Mouse (Mus musculus) right cerebral cortex, postnatal 25 days (tissue): ENCODE measurements around the gene Tomm40.
"Not testable (repeated sequence)": the region's sequence is repeated elsewhere in the genome, so short reads cannot be mapped to it uniquely, and the experiment has no call there.

Experiments used
- DNase-seq: peaks from one replicate; pipeline ENCODE4 v3.0.0; 2022

Tomm40 gene

DNA sequence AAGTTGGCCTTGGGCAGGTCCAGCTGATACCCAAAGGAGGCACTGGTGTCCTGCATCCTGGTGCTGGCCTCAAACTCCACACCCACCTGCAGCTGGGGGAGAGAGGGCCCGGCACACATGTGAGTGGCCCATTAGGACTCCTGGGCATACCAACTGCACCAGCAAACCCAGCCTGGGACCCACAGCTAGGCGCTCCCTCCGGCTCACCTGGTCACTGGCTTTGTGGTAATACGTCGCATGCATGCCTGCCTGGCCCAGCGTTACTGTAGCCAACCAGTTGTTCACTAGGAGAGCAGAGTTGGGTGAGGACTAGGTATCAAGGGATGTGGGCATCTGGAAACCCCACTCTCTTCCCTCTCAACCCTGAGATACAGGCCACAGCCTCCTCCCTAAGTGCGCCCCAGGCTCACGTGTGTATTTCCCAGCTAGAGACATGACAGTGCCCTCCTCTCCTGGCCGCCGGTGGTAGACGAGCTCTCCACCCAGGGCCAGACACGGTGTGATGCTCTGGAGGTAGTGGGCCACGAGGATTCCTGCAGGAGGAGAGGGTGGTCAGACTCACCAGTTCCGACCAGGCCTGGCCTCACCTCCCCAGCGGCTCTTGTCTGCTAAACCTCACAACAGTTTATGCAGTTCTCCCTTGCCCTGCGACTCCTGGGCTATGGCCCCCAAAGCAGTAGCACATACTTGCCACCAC is 12.2 kb downstream of the Tomm40 start:
- no peak for DNase-seq

GRCm38 (mm10) chr7:19701069-19701761 is 14.0 kb downstream of the Tomm40 start:
- DNase-seq = peak; percentile 40

GRCm38 (mm10) chr7:19700299-19701068 is 14.8 kb downstream of the Tomm40 start:
- no peak for DNase-seq

DNA sequence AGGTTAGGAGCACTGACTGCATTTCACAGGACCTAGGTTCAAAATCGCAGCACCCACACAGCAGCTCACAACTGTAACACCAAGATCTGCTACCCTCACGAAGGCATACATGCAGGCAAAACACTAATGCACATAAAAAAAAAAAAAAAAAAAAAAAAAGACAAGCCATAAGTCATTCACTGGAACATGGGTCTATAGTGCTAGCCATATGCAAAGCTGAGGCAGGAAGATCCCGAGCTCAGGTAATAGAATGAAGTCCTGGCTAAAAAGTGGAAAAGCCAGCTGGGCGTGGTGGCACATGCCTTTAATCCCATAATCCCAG is 15.4 kb downstream of the Tomm40 start:
- no peak for DNase-seq

DNA sequence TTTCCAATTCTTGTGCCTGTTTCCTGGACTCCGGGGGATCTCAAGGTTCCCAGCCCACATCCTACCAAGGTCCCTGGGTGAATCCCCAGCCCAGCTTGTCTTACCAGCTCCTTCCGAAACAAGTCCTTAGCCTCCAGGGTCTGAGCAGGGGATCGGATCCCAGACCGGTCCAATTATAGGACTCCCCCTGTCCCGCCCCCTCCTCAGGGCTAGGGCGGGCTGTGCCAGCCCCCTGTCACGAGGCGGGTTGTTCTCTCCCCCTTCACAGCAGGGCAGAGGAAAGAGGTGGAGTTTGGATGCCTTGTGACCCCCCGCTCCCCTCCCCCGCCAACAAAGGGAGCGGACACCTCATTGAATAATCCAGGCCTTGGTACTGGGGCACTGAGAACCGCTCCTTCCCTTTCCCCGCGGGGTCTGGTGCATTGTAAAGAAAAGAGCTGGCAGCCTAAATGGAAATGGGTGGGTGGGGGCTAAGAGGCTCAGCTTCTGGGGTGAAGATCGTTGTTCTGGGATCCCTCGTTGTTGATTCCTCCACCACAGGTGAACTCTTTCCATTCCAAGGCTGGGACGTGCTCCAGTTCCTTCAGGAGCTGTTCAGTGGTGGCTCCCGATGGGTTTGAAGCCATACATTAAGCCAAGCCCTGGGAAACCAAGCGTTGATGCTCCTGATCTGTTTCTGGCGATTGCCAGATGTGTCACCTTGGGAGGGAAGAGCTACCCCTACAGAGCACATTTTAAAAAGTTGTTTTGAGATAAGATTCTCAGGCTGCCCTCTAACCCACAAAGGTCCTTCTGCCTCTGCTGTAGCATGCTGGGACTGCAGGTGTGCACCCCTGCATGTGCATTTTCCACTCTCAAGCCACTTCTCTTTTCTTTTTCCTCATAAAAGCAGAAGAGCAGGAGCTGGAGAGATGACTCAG is 16.1 kb downstream of the Tomm40 start, which contains the start of gene Apoe:
Gene Apoe (minus strand): TSS at position 282 of the 920 bp plus-strand sequence.
- DNase-seq = peak; percentile 59

GRCm38 (mm10) chr7:19697949-19698906 is 17.0 kb downstream of the Tomm40 start:
- no peak for DNase-seq

- DNase-seq = no peak
Measured at GRCm38 (mm10) chr7:19696336-19696873, 18.8 kb downstream of the Tomm40 start.

GRCm38 (mm10) chr7:19695881-19696280 is 19.4 kb downstream of the Tomm40 start:
- no peak for DNase-seq

DNA sequence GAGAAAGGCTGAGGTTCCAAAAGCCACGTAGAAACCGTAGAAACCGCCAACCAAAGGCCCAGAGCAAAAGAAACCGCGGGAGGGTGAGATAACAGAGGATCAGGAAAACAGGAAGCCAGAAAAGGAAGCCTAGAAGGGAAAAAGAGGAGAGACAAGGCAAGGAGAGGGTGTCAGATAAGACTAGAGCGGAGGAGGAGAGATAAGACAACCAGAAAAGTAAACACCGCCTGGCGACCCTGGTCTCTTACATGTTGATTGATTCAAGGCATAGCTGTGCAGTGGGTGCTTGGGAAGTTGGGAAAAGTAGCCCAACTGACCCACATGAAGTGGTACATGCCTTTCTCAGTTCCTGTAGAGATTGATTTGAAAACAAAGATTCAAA is 20.0 kb downstream of the Tomm40 start:
- DNase-seq = no peak

DNA sequence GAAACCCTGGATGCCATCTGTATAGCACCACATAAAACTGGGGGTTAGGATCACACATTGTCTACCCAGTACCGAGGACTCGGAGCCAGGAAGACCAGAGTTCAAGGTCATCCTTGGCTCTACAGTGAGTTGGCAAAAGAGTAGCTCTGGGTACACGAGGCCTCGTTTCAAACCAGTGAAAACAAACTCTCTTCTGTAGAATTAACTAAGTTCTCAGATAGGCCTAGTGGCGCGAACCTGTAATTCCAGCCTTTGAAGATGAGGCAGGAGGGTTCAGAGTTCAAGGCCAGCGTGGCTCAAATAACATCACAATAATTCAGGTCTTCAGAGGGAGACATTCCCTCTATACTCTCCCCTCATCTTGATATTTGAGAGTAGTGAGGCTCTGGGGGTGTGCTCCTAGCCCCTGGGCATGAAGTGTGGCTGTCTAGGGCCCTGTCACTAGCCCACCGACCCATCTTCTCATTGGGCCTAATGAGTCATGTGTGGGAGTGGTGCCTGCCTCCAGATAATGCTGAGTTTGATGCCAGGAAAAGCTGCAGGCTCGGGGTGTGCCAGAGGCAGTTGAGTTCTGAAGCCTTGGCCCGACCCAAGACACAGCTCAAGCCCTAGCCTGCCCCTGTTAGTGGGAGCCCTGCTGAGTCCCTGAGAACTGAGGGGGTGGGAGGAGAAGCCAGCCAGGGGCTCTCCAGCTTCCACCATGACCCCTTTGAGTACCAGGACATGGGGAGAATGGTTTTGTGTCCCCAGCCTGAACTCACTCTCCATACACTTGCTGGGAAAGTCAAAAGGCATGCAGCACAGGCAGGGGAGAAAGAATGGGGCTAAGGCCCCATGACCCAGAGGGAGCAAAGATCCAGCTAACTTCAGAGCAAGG is 20.7 kb downstream of the Tomm40 start:
- DNase-seq = no peak

DNA sequence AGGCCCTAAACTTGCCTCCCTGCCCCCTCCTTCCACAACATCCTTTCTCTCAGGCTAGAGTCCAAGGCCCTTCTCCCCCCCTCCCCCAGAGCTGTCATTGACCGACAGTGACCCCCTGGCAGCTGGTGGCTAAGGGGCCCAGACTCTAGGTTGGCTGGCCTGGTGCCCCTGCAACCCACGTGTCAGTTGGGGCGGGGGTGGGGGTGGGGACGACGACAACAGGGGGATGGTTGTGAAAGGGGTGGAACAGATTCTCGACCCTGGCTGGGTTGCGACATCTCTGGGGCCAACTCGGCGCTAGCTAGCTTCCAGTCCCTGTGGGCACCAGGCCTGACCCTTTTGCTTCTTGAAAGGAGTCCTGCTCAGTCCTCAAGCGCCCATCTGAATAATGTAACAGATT is 21.8 kb downstream of the Tomm40 start:
- peak; percentile 36 for DNase-seq

GRCm38 (mm10) chr7:19691873-19692865 is 23.1 kb downstream of the Tomm40 start, which contains the start of gene Apoc1:
Gene Apoc1 (minus strand): TSS chr7:19692660.
- DNase-seq = no peak

GRCm38 (mm10) chr7:19691434-19691833 is 23.8 kb downstream of the Tomm40 start:
- no peak for DNase-seq

GRCm38 (mm10) chr7:19690845-19691244 is 24.4 kb downstream of the Tomm40 start:
- DNase-seq = no peak

GRCm38 (mm10) chr7:19688611-19689010 is 26.6 kb downstream of the Tomm40 start:
- no peak for DNase-seq

DNA sequence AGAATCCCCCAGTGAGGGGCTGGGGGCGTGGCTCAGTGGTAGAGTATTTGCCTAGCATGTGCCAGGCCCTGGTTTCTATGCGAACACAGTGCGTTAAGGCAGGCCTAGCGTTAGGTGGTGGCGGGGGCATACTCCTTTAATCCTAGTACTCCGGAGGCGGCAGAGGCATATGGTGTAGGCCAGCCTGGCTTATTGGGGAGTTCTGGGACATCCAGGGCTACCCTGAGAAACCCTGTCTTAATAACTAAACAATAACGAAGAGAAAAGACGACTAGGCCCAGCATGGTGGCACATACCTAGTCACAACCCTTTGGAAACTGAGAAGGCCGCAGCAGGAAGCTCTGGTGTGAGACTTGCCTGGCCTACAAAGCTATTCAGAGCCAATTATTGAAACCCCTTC is 27.1 kb downstream of the Tomm40 start:
- no peak for DNase-seq

- DNase-seq = not testable (repeated sequence)
Measured at GRCm38 (mm10) chr7:19686927-19687583, 28.2 kb downstream of the Tomm40 start.

- DNase-seq = no peak
Measured at GRCm38 (mm10) chr7:19686521-19686920, 28.7 kb downstream of the Tomm40 start.
